ENCODE assay signal across 8 mouse cellular contexts in the genomic region with DNA sequence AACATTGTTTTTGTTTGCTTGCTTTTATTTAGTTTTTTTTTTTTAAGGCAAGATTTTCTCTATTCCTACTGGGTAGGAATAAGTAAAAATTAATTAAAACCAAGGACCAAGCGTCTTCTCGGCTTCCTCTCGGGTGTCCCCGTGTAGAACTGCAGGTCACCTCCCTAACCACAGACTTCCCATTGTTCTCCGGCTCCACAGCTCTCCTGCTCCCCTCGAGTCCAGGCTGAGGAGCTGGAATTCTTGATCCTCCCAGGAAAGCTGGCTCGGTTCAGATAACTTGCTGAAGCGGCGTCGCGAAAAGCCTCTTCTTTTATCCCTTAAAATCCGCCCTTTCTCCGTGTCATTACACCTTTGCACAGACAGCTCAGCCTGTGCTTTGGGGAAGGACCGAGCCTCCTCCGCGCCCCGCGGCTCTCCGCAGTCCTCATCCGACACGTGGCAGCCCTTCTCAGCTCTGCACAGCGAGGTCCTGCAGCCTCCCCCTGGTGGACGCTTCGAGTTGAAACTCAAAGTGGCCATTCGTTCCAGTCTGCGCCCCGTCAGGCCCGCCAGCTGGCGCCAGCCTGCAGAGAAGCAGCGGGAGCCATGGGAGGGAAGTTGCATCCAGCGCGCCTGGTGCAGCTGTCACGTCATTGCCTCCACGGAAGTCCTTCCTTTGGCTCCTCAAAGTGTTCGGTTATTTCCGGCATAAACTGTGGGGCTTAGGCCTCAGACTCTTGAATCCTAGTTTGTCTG. TPM values are rescaled to one million over a fixed set of nuclear protein-coding genes. Genes with fewer than 3 reads are reported as not detected.
DNase-seq lines count a peak whose midpoint lies in the region; ATAC-seq and TF ChIP-seq lines count a peak whose summit lies in the region.

No protein-coding gene starts in this region.

- no peaks in the 10 kb centered on the region for H3K9me3 ChIP-seq in embryonic facial prominence, embryonic 15.5 days (replicated peaks)
- H3K9me3 ChIP-seq in kidney, embryonic 14.5 days (ENCODE audit: control insufficient read depth, low read length): no peaks in the 10 kb centered on the region
- H3K9me3 ChIP-seq in limb, embryonic 15.5 days: no peaks in the 10 kb centered on the region

- peak; percentile 93 for TF ChIP-seq CTCF in bone marrow, adult 2 months (IDR thresholded peaks at IDR 0.05; ENCODE audit: control insufficient read depth, insufficient read depth, low read length)

- peak overlapping the region; percentile 29; the same call in 1 of the 2 replicates for H3K9ac ChIP-seq in embryonic facial prominence, embryonic 15.5 days
- H3K9ac ChIP-seq in kidney, embryonic 14.5 days (ENCODE audit: low read depth, low read length): peak overlapping the region; percentile 63
- peak overlapping the region; percentile 47 for H3K9ac ChIP-seq in limb, embryonic 15.5 days

- H3K4me1 ChIP-seq in bone marrow, adult 2 months (ENCODE audit: control insufficient read depth, insufficient read depth, low read length): no peaks in the 10 kb centered on the region; the same call in 1 of the 2 replicates
- peaks cover 24% of the 10 kb centered on the region for H3K4me1 ChIP-seq in embryonic facial prominence, embryonic 15.5 days
- peaks cover 13% of the 10 kb centered on the region; the same call in 1 of the 2 replicates for H3K4me1 ChIP-seq in kidney, embryonic 14.5 days (ENCODE audit: control insufficient read depth, insufficient read depth, low read length)
- H3K4me1 ChIP-seq in limb, embryonic 15.5 days: peaks cover 27% of the 10 kb centered on the region; the same call in 1 of the 2 replicates

- peak overlapping the region; percentile 35 for H3K4me3 ChIP-seq in bone marrow, adult 2 months (replicated peaks; ENCODE audit: control insufficient read depth, low read depth, low read length)
- peak overlapping the region; percentile 39 for H3K4me3 ChIP-seq in embryonic facial prominence, embryonic 15.5 days (replicated peaks)
- H3K4me3 ChIP-seq in kidney, embryonic 14.5 days (ENCODE audit: low read length): peak overlapping the region; percentile 16
- peak overlapping the region; percentile 37 for H3K4me3 ChIP-seq in limb, embryonic 15.5 days

- ATAC-seq in embryonic facial prominence, embryonic 15.5 days (ENCODE audit: insufficient number of reproducible peaks, low FRiP score, low TSS enrichment, low read depth): peak; percentile 94
- peak; percentile 97 for ATAC-seq in kidney, embryonic 14.5 days (ENCODE audit: low FRiP score, low TSS enrichment)
- ATAC-seq in limb, embryonic 15.5 days (ENCODE audit: insufficient number of reproducible peaks, low FRiP score, low TSS enrichment, low read depth): peak; percentile 93

- peak; percentile 54; the same call in 1 of the 2 replicates for TF ChIP-seq POLR2A in bone marrow, adult 2 months (IDR thresholded peaks at IDR 0.05; ENCODE audit: borderline replicate concordance, control insufficient read depth, low read depth, low read length)

- DNase-seq in 416B (ENCODE audit: low read depth): peak; percentile 96
- peak; percentile 90 to 91 for DNase-seq in heart, adult 9 months (ENCODE audit: low spot score in 2 of 2)
- peak; percentile 73 to 75 for DNase-seq in monocyte, adult 2 months (ENCODE audit: low read depth in 1 of 2, low spot score in 2 of 2)
- DNase-seq in spleen, postnatal 36 days (ENCODE audit: low spot score in 2 of 2): peak; percentile 81 to 82

- no peaks in the 10 kb centered on the region for H3K27me3 ChIP-seq in embryonic facial prominence, embryonic 15.5 days
- no peaks in the 10 kb centered on the region for H3K27me3 ChIP-seq in kidney, embryonic 14.5 days (ENCODE audit: control insufficient read depth, insufficient read depth, low read length)
- H3K27me3 ChIP-seq in limb, embryonic 15.5 days: no peaks in the 10 kb centered on the region

- H3K27ac ChIP-seq in bone marrow, adult 2 months (ENCODE audit: control insufficient read depth, insufficient read depth, low read depth, low read length, poor library complexity): no peak overlapping the region
- H3K27ac ChIP-seq in embryonic facial prominence, embryonic 15.5 days (replicated peaks): peak overlapping the region; percentile 95
- peak overlapping the region; percentile 79 for H3K27ac ChIP-seq in kidney, embryonic 14.5 days (ENCODE audit: low read depth, low read length)
- peak overlapping the region; percentile 95 for H3K27ac ChIP-seq in limb, embryonic 15.5 days

- under 1% methylated on average over 36 of the region's 36 CpGs for WGBS in bone marrow, adult 2 months
- WGBS in embryonic facial prominence, embryonic 15.5 days: under 1% methylated on average over 36 of the region's 36 CpGs
- WGBS in kidney, embryonic 14.5 days: under 1% methylated on average over 36 of the region's 36 CpGs
- under 1% methylated on average over 36 of the region's 36 CpGs for WGBS in limb, embryonic 15.5 days

- H3K4me2 ChIP-seq in embryonic facial prominence, embryonic 15.5 days (replicated peaks): peak overlapping the region; percentile 67
- H3K4me2 ChIP-seq in kidney, embryonic 14.5 days (replicated peaks; ENCODE audit: low read depth, low read length): peak overlapping the region; percentile 42
- peak overlapping the region; percentile 65 for H3K4me2 ChIP-seq in limb, embryonic 15.5 days

- no peaks in the 10 kb centered on the region for H3K36me3 ChIP-seq in embryonic facial prominence, embryonic 15.5 days
- no peaks in the 10 kb centered on the region for H3K36me3 ChIP-seq in kidney, embryonic 14.5 days (ENCODE audit: control insufficient read depth, insufficient read depth, low read length)
- no peaks in the 10 kb centered on the region for H3K36me3 ChIP-seq in limb, embryonic 15.5 days

RNA-seq across cellular contexts. Expression of a gene that starts 9.6 kb away (rescaled TPM):
- not detected in 2 replicates for polyA plus RNA-seq in bone marrow, adult 2 months (2011; ENCODE audit: insufficient read depth, insufficient read length, low replicate concordance, missing spikeins)
- 0.77 and 1.6 TPM in 2 replicates for polyA plus RNA-seq in embryonic facial prominence, embryonic 15.5 days (2015; fragmentation: Nextera tagmentation; extraction: Ambion mirVana)
- polyA plus RNA-seq in kidney, embryonic 14.5 days (2014; fragmentation: Nextera tagmentation; extraction: Ambion mirVana): 1.1 and 1.8 TPM in 2 replicates
- polyA plus RNA-seq in limb, embryonic 15.5 days (2015; fragmentation: Nextera tagmentation; extraction: Ambion mirVana): 1.0 and 1.5 TPM in 2 replicates

RNA-seq across cellular contexts. Expression of a gene that starts 18.6 kb away (rescaled TPM):
- polyA plus RNA-seq in bone marrow, adult 2 months (2011; ENCODE audit: insufficient read depth, insufficient read length, low replicate concordance, missing spikeins): 17.5 and 38.0 TPM in 2 replicates
- 42.5 and 45.8 TPM in 2 replicates for polyA plus RNA-seq in embryonic facial prominence, embryonic 15.5 days (2015; fragmentation: Nextera tagmentation; extraction: Ambion mirVana)
- polyA plus RNA-seq in kidney, embryonic 14.5 days (2014; fragmentation: Nextera tagmentation; extraction: Ambion mirVana): 42.9 and 44.9 TPM in 2 replicates
- 39.6 and 45.4 TPM in 2 replicates for polyA plus RNA-seq in limb, embryonic 15.5 days (2015; fragmentation: Nextera tagmentation; extraction: Ambion mirVana)

RNA-seq across cellular contexts. Expression of a gene that starts 32.0 kb away (rescaled TPM):
- polyA plus RNA-seq in bone marrow, adult 2 months (2011; ENCODE audit: insufficient read depth, insufficient read length, low replicate concordance, missing spikeins): not detected in 2 replicates
- polyA plus RNA-seq in embryonic facial prominence, embryonic 15.5 days (2015; fragmentation: Nextera tagmentation; extraction: Ambion mirVana): 0.28 and 0.39 TPM in 2 replicates
- polyA plus RNA-seq in kidney, embryonic 14.5 days (2014; fragmentation: Nextera tagmentation; extraction: Ambion mirVana): 0.38 TPM in 1 of 2 replicates, not detected in the other
- polyA plus RNA-seq in limb, embryonic 15.5 days (2015; fragmentation: Nextera tagmentation; extraction: Ambion mirVana): not detected in 2 replicates

RNA-seq across cellular contexts. Expression of a gene that starts 39.9 kb away (rescaled TPM):
- 0.99 and 3.6 TPM in 2 replicates for polyA plus RNA-seq in bone marrow, adult 2 months (2011; ENCODE audit: insufficient read depth, insufficient read length, low replicate concordance, missing spikeins)
- 10.9 and 12.1 TPM in 2 replicates for polyA plus RNA-seq in embryonic facial prominence, embryonic 15.5 days (2015; fragmentation: Nextera tagmentation; extraction: Ambion mirVana)
- polyA plus RNA-seq in kidney, embryonic 14.5 days (2014; fragmentation: Nextera tagmentation; extraction: Ambion mirVana): 12.7 and 15.5 TPM in 2 replicates
- 8.6 TPM in 2 replicates for polyA plus RNA-seq in limb, embryonic 15.5 days (2015; fragmentation: Nextera tagmentation; extraction: Ambion mirVana)

RNA-seq across cellular contexts. Expression of a gene that starts 39.9 kb away (rescaled TPM):
- 13.6 and 14.5 TPM in 2 replicates for polyA plus RNA-seq in bone marrow, adult 2 months (2011; ENCODE audit: insufficient read depth, insufficient read length, low replicate concordance, missing spikeins)
- 46.2 and 46.8 TPM in 2 replicates for polyA plus RNA-seq in embryonic facial prominence, embryonic 15.5 days (2015; fragmentation: Nextera tagmentation; extraction: Ambion mirVana)
- 45.7 and 47.3 TPM in 2 replicates for polyA plus RNA-seq in kidney, embryonic 14.5 days (2014; fragmentation: Nextera tagmentation; extraction: Ambion mirVana)
- 42.4 and 46.1 TPM in 2 replicates for polyA plus RNA-seq in limb, embryonic 15.5 days (2015; fragmentation: Nextera tagmentation; extraction: Ambion mirVana)
